Mouse (Mus musculus) mature B cell (primary cell): Measurements from ENCODE around the gene Gm10061.
"Not testable (repeated sequence)": the region's sequence is repeated elsewhere in the genome, so short reads cannot be mapped to it uniquely, and the experiment has no call there.

Experiments
- in situ Hi-C: fragments of 300-500 bp; cut with MboI; formaldehyde crosslinking; loops from 2 replicates; pipeline ENCODE4 v1.14.3; 2019

The Gm10061 gene

DNA sequence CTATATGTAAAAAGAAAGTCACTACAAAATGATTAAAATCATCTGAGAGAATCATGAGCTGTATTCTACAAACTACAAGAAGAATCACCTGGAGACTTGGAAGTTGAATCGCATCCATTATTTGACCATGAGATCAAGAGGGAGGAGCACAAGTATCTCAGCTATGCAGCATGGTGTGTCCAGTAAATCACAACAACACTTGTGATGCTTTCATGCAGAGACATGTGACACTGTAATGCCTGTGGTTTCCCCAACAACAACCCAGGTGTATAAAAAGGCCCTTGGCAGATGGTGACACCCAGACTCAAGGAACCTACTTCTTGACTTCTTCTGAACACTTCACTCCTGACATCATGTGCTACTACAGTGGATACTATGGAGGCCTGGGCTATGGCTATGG lies at the start of gene Gm10061:
Gene Gm10061, plus strand, starts transcription at position 301 of the 400 bp plus-strand sequence.
- in situ Hi-C loops: no loop called here

- in situ Hi-C loops: no loop called here
These were observed 10.3 kb upstream of the Gm10061 start, which contains the start of gene Gm6358 for GRCm38 (mm10) chr16:89140551-89140950. Gene Gm6358 (plus strand): TSS chr16:89140851.

- in situ Hi-C loops: no loop called here
These were observed 6.8 kb downstream of the Gm10061 start, which contains the start of gene Gm9789 for GRCm38 (mm10) chr16:89157652-89158051. Gene Gm9789 (plus strand): TSS chr16:89157952.

- in situ Hi-C loops: not testable (repeated sequence)
These were observed 18.3 kb downstream of the Gm10061 start, which contains the start of gene Gm7735 for GRCm38 (mm10) chr16:89169190-89169589. Gene Gm7735 (plus strand): TSS chr16:89169490.

- in situ Hi-C loops: no loop called here
These were observed 23.5 kb downstream of the Gm10061 start, which contains the start of gene 1110057P08Rik for GRCm38 (mm10) chr16:89174435-89174834. Gene 1110057P08Rik (plus strand): TSS chr16:89174735.

GRCm38 (mm10) chr16:89188621-89189020 lies 37.7 kb downstream of the Gm10061 start:
- in situ Hi-C loops: no loop called here
